Mouse (Mus musculus) B cell, adult 2 months (primary cell): ENCODE data around the gene Ccdc47.

Source experiments
- DNase-seq, 2 experiments: peaks; one replicate each; pipeline ENCODE4 v3.0.0; 2022

Gene Ccdc47

DNA sequence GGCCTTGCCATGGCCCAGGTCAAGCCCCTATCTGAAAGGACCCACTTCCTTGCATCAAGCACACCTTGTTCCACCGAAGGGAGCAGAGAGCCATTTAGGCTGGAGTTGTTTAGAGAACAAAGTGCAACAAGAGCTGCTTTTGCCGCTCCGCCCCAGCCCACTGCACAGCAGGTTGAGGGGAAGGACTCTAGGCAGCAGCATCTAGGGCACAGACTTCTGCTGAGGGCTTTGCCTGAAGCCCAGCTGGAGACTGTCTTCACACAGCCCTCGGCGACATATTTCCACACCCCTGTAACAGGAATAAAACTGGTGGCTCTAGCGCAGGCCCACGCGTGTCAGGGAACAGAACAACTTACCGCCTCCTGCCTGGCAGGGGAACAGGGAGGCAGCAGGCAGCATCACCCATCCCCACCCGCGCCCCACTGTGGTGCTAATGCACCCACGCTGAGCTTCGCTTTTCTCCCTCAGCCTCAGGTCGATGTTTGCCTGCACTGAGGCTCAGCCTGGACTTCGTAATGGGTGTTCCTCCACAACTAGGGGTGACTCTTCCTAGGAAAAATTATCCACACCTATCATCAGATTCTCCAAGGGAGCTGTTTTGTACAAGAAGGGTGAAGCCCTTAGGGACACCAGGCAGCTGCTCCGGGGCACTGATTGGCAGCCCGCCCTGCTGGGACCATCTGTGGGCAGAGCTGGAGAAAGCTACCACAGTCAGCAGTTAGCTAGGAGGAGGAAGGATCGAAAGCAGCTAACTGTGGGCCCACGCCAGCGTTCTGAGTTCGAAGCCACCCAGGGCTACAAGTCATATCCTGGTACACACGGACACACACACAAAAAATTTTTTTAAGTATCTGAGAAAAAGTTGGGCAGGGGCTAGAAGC lies 55.1 kb downstream of the Ccdc47 start, which contains the start of the genes Gm10840 and Limd2:
Gene Gm10840, plus strand, starts transcription at position 10 of the 881 bp plus-strand sequence.
Gene Limd2, minus strand, starts transcription at position 20 of the 881 bp plus-strand sequence.
- peak; percentile 67 to 69 for DNase-seq

GRCm38 (mm10) chr11:106159921-106160840 lies 56.0 kb downstream of the Ccdc47 start:
- DNase-seq: peak; percentile 72

GRCm38 (mm10) chr11:106159216-106159920 lies 56.8 kb downstream of the Ccdc47 start:
- peak; percentile 89 to 92 for DNase-seq

GRCm38 (mm10) chr11:106158930-106159215 lies 57.3 kb downstream of the Ccdc47 start:
- no peak for DNase-seq

DNA sequence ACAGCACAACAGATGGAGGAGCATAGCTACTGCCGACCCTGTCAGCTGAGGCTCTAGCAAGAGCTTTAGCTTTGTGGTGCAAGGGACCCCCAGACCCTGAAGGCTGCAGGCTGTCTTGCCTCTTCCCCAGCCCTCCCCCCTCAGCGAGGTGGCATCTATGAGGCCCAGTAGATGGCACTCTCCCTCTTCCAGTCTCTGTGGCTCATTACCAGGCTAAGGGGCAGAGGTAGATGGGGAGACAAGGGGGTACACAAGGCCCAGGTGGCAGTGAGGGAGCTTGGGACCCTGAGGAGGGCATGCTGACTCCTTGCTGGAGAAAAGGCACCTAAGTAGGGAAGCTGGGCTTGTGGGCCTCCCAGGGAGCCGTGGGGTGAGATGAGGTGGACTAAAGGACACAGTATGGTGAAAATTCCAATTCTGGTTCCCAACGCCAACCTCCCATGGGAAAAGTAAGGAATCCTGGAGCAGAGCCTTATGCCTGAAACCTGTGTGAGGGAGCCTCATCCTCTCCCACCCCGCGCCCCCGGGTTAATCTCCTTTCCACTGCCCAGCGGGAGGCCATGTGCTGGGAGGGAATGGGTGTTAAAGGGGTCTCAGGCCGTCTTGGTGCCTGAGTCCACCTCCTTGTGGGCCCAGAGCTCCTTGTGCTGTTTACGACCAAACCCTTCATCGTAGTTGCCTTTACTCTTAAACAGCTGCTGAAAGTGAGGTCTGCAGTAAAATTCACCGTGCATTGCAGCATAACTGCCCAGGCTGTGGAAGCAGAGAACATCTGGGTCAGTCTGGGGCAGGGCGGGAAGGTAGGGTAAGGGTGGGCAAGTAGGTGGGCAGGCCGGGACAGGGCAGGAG lies 57.8 kb downstream of the Ccdc47 start:
- peak; percentile 68 to 71 for DNase-seq

GRCm38 (mm10) chr11:106157154-106157553 lies 59.0 kb downstream of the Ccdc47 start:
- no peak for DNase-seq

DNA sequence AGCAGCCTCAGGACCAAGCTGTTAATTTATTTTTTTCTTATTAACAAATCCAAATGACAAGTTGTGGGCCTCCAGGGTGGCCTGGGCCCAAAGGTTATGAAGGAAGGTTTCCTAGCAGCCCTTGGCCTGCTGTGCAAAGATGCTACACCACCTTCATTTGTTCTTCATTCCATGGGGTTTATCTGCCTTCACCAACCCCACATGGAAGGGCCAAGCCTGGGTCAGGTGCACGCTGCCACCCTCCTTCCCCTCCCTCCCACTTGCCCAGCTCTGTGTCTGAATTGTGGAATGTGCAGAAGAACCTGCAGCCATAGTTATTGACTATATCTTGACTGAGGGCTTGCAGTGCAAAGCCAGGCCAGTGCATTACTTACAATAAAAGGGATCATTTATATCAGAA lies 59.9 kb downstream of the Ccdc47 start:
- no peak for DNase-seq

GRCm38 (mm10) chr11:106155761-106156160 lies 60.4 kb downstream of the Ccdc47 start:
- no peak for DNase-seq

DNA sequence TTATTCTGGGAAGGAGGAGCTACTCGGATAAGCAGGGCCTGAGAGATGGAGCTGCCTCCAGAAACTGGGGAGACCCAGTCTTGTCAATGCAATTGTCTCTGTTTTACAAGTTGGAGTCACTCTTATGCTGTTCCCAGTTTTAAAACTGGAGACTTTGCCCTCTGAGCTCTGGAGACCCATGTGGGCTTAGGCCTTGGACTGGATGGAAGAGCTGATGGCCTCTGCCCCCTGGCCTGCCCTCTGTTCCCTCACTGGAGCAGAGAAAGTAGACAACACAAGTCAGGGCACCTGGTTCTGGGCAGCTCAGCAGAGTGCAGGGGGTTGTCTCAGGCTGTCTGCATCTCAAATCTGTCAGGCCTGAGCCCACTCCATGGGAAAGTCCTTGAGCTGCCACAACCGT lies 61.4 kb downstream of the Ccdc47 start:
- DNase-seq: no peak

GRCm38 (mm10) chr11:106154091-106154490 lies 62.1 kb downstream of the Ccdc47 start:
- DNase-seq: no peak

GRCm38 (mm10) chr11:106152132-106152531 lies 64.0 kb downstream of the Ccdc47 start:
- DNase-seq: no peak

DNA sequence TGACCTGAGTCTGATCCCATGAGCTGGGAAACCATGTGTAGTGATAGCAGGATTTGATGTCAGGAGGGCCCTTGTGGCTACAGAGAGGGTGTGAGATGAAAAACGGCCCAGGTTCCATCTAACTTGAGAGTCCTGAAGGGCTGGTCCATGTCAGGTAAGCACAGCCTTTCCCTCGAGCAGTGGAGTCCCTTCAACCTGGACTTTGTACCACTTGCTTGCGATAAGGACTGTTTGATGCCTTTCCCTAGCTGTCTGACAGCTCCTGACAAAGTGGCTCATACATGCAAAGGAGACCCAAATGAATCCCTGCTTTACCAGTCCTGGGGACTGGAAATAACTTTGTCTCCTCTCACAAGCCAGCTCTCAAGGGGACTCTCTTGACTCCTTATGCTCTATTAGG lies 64.9 kb downstream of the Ccdc47 start:
- DNase-seq: no peak
